Mouse (Mus musculus) liver, postnatal 0 days (tissue): ENCODE measurements around the gene Camkk2. TPM values are rescaled to one million over a fixed set of nuclear protein-coding genes. Genes with fewer than 3 reads are reported as not detected.

Experiments
- ATAC-seq: fragments of 200-750 bp; cut with Nextera tagmentation; 2 replicates; pipeline ENCODE4 v1.8.0; 2017; ENCODE audit warnings: mild to moderate bottlenecking, moderate library complexity
- DNase-seq: peaks from one replicate; pipeline ENCODE4 v3.0.0-alpha.2; 2016
- H3K27ac ChIP-seq: fragments of 300-500 bp; sonication (generic); 2 replicates; pipeline ENCODE4 v1.5.1; 2014; ENCODE audit warnings: antibody characterized with exemption, moderate library complexity, mild to moderate bottlenecking, low read depth
- H3K27me3 ChIP-seq: fragments of 300-500 bp; sonication (generic); 2 replicates; pipeline ENCODE4 v1.6.1; 2014; ENCODE audit warnings: low read length, control low read depth, mixed read lengths; ENCODE audit not compliant: insufficient read depth
- H3K36me3 ChIP-seq: fragments of 300-500 bp; sonication (generic); replicated peaks from 2 replicates; pipeline ENCODE4 v1.6.1; 2014; ENCODE audit warnings: mild to moderate bottlenecking, control low read depth, low read length, moderate library complexity, mixed read lengths; ENCODE audit not compliant: insufficient read depth
- H3K4me1 ChIP-seq: fragments of 300-500 bp; sonication (generic); 2 replicates; pipeline ENCODE4 v1.6.1; 2014; ENCODE audit warnings: antibody characterized with exemption, mild to moderate bottlenecking, control low read depth; ENCODE audit not compliant: insufficient read depth
- H3K4me2 ChIP-seq: fragments of 300-500 bp; sonication (generic); 2 replicates; pipeline ENCODE4 v1.6.1; 2014; ENCODE audit warnings: low read depth, mild to moderate bottlenecking, low read length, moderate library complexity, mixed read lengths
- H3K4me3 ChIP-seq: fragments of 300-500 bp; sonication (generic); 2 replicates; pipeline ENCODE4 v1.5.1; 2014; ENCODE audit warnings: low read depth, low read length
- H3K9ac ChIP-seq: fragments of 300-500 bp; sonication (generic); replicated peaks from 2 replicates; pipeline ENCODE4 v1.6.1; 2014; ENCODE audit warnings: mild to moderate bottlenecking, moderate library complexity
- H3K9me3 ChIP-seq: fragments of 300-500 bp; sonication (generic); 2 replicates; pipeline ENCODE4 v1.6.1; 2016; ENCODE audit warnings: mild to moderate bottlenecking, control low read depth, low read length, mixed read lengths
- CTCF ChIP-seq: sonication (generic); IDR thresholded peaks from 2 replicates; pipeline ENCODE4 v1.5.1; 2016; ENCODE audit warnings: antibody characterized with exemption, low read depth
- EP300 ChIP-seq: IDR thresholded peaks from 2 replicates; pipeline ENCODE4 v1.6.1; 2016; ENCODE audit warnings: antibody characterized with exemption, low read depth, mild to moderate bottlenecking
- WGBS: fragments of 180-500 bp; shearing (Covaris S2); extraction: QIAGEN DNeasy Blood & Tissue Kit; methylation state at CpG from one replicate; pipeline ENCODE4 v1.1.7; 2014; ENCODE audit not compliant: insufficient replicate concordance; 5-methylcytosine and 5-hydroxymethylcytosine counted together
- polyA plus RNA-seq: library from polyadenylated mRNA; unstranded; fragments of >200 nt; fragmentation: Nextera tagmentation; extraction: Ambion mirVana; gene quantifications from 2 replicates; pipeline ENCODE4 v1.2.1, GENCODE M21; 2015

Gene Camkk2
- 9.7 and 10.6 TPM in 2 replicates for polyA plus RNA-seq

GRCm38 (mm10) chr5:122779277-122779834 is at the start of gene Camkk2:
TSS of gene Camkk2 (minus strand) at chr5:122779409.
- WGBS: 0% methylated on average over 34 of the region's 63 CpGs
- Histone ChIP-seq H3K4me1 (peaks cover 22% of the 10 kb centered on the region), H3K9ac (peak within 1 kb of the TSS; percentile 97), H3K27me3 (no peaks in the 10 kb centered on the region), H3K9me3 (no peaks in the 10 kb centered on the region), H3K4me3 (peak within 1 kb of the TSS; percentile 92), H3K4me2 (peak within 1 kb of the TSS; percentile 97), H3K36me3 (no peaks in the 10 kb centered on the region), H3K27ac (peak within 1 kb of the TSS; percentile 86)
- DNase-seq (peak; percentile 87), ATAC-seq (peak; percentile 87)
- TF ChIP-seq CTCF (no peak), EP300 (no peak)

GRCm38 (mm10) chr5:122825099-122825498 is 45.9 kb upstream of the Camkk2 start:
- Histone ChIP-seq H3K36me3 (no peaks in the 10 kb centered on the region), H3K4me2 (no peak overlapping the region), H3K27me3 (no peaks in the 10 kb centered on the region), H3K9ac (no peak overlapping the region), H3K4me1 (peaks cover 3% of the 10 kb centered on the region; the same call in 1 of the 2 replicates), H3K9me3 (no peaks in the 10 kb centered on the region), H3K4me3 (no peak overlapping the region), H3K27ac (no peak overlapping the region)
- ATAC-seq (no peak), DNase-seq (no peak)
- no peak for TF ChIP-seq CTCF
- no peak for TF ChIP-seq EP300
- WGBS: 82% methylated on average over 8 of the region's 8 CpGs

DNA sequence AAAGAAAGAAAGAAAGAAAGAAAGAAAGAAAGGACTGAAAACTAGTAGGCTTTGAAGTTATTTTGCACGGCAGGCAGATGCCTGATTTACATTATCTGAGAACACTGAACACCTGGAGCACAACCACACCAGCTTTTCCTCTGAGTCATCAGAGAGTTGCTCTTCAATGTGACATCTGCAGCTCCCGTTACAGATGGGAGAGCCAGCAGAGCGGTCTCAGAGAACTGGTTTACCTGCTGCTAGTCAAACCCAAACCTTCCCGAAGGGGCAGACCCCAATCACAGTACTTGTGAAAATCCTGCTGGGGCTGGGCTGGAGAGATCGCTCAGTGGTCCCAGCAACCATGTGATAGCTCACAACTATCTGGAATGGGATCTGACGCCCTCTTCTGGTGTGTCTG is 45.2 kb upstream of the Camkk2 start:
- Histone ChIP-seq H3K9me3 (no peaks in the 10 kb centered on the region), H3K36me3 (peaks cover under 1% of the 10 kb centered on the region), H3K9ac (no peak overlapping the region), H3K27ac (no peak overlapping the region), H3K4me2 (no peak overlapping the region), H3K4me3 (no peak overlapping the region), H3K27me3 (no peaks in the 10 kb centered on the region), H3K4me1 (peaks cover 6% of the 10 kb centered on the region; the same call in 1 of the 2 replicates)
- ATAC-seq: no peak
- no peak for TF ChIP-seq EP300
- TF ChIP-seq CTCF: no peak
- WGBS: 72% methylated on average over 6 of the region's 6 CpGs
- DNase-seq: no peak

DNA sequence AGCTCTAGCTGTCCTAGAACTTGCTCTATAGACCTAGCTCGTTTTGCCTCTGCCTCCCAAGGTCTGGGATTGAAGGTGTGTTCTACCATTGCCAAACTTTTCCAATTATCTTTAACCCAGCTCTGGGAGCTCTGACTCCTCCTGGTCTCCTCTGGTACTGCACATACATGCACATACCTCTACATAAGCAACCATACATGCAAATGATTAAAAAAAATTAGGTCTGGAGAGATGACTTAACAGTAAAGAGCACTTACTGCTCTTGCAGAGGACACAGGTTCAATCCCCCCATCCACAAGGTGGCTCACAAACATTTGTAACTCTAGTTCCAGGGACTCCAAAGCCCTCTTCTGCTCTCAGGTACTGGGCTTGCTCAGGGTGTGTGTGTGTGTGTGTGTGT is 44.8 kb upstream of the Camkk2 start:
- Histone ChIP-seq H3K27me3 (no peaks in the 10 kb centered on the region), H3K9me3 (no peaks in the 10 kb centered on the region), H3K4me3 (no peak overlapping the region), H3K27ac (no peak overlapping the region), H3K4me2 (no peak overlapping the region), H3K9ac (no peak overlapping the region), H3K4me1 (peaks cover 6% of the 10 kb centered on the region; the same call in 1 of the 2 replicates), H3K36me3 (peaks cover 4% of the 10 kb centered on the region)
- peak; percentile 41 for TF ChIP-seq CTCF
- TF ChIP-seq EP300: no peak
- DNase-seq (no peak), ATAC-seq (no peak)
- 59% methylated on average over 1 of the region's 1 CpGs for WGBS

DNA sequence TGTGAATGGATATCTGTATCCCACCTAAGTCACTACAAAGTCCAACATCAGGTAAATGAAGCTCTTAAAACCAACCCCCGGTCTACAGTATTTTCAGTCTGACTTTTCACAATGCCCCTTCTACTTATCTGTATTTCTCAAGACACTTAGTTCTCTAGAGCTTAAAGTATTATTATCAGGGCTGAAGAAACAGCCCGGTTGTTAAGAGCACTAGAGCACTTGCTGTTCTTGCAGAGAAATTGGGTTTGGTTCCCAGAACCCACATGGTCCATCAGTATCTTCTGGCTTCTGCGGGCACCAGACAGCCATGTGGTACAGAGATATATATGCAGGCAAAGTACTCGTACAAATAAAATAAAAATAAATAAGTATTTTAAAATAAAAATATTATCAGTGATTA is 43.2 kb upstream of the Camkk2 start:
- Histone ChIP-seq H3K4me2 (no peak overlapping the region), H3K36me3 (peaks cover 19% of the 10 kb centered on the region), H3K9me3 (no peaks in the 10 kb centered on the region), H3K4me1 (peaks cover 6% of the 10 kb centered on the region; the same call in 1 of the 2 replicates), H3K4me3 (no peak overlapping the region), H3K9ac (no peak overlapping the region), H3K27me3 (no peaks in the 10 kb centered on the region), H3K27ac (no peak overlapping the region)
- no peak for TF ChIP-seq CTCF
- TF ChIP-seq EP300: no peak
- DNase-seq: no peak
- ATAC-seq: no peak
- 74% methylated on average over 4 of the region's 4 CpGs for WGBS

GRCm38 (mm10) chr5:122821524-122821885 is 42.3 kb upstream of the Camkk2 start:
- Histone ChIP-seq H3K4me3 (peak overlapping the region; percentile 72), H3K4me1 (peaks cover 6% of the 10 kb centered on the region; the same call in 1 of the 2 replicates), H3K4me2 (peak overlapping the region; percentile 67), H3K9ac (peak overlapping the region; percentile 39; the same call in 1 of the 2 replicates), H3K27me3 (no peaks in the 10 kb centered on the region), H3K27ac (peak overlapping the region; percentile 91; the same call in 1 of the 2 replicates), H3K36me3 (peaks cover 28% of the 10 kb centered on the region), H3K9me3 (no peaks in the 10 kb centered on the region)
- peak; percentile 25 for ATAC-seq
- TF ChIP-seq CTCF (no peak), EP300 (0 out of 2 replicates have a peak, but pooled peaks have one; percentile 7)
- no peak for DNase-seq
- under 1% methylated on average over 10 of the region's 10 CpGs for WGBS
